Mouse (Mus musculus) thymus, adult 2 months (tissue): ENCODE measurements at regions not wholly inside any gene's neighbourhood (a gene's known extent, or its start where the extent isn't known, plus 50 kb on each side); places are given as distances from the start of the nearest gene placed in this dataset.

Experiments
- DNase-seq: peaks from one replicate; pipeline ENCODE4 v3.0.0; 2021
- H3K27ac ChIP-seq: fragments of 200-500 bp; 2 replicates; pipeline ENCODE4 v1.5.1; 2012; ENCODE audit warnings: low read length, control low read depth; ENCODE audit not compliant: control insufficient read depth, insufficient read depth
- H3K27me3 ChIP-seq: fragments of 200-500 bp; 2 replicates; pipeline ENCODE4 v1.6.1; 2012; ENCODE audit warnings: mild to moderate bottlenecking, low read length, moderate library complexity, mixed read lengths; ENCODE audit not compliant: control insufficient read depth, insufficient read depth
- H3K36me3 ChIP-seq: fragments of 200-500 bp; 2 replicates; pipeline ENCODE4 v1.6.1; 2012; ENCODE audit warnings: mild to moderate bottlenecking, low read length, moderate library complexity; ENCODE audit not compliant: control insufficient read depth, insufficient read depth
- H3K4me1 ChIP-seq: fragments of 200-500 bp; replicated peaks from 2 replicates; pipeline ENCODE4 v1.6.1; 2012; ENCODE audit warnings: low read length; ENCODE audit not compliant: control insufficient read depth, insufficient read depth
- H3K4me3 ChIP-seq: fragments of 200-500 bp; 2 replicates; pipeline ENCODE4 v1.5.1; 2012; ENCODE audit warnings: mild to moderate bottlenecking, low read length, control low read depth, moderate library complexity; ENCODE audit not compliant: control insufficient read depth, insufficient read depth
- CTCF ChIP-seq: fragments of 200-500 bp; IDR thresholded peaks from 2 replicates; pipeline ENCODE4 v1.5.1; 2012; ENCODE audit warnings: mild to moderate bottlenecking, control low read depth, low read length, moderate library complexity, borderline replicate concordance; ENCODE audit not compliant: control insufficient read depth, poor library complexity, insufficient read depth; ENCODE audit errors: extremely low read depth
- POLR2A ChIP-seq: fragments of 200-500 bp; IDR thresholded peaks from 2 replicates; pipeline ENCODE4 v1.6.1; 2012; ENCODE audit warnings: mild to moderate bottlenecking, low read length, control low read depth, moderate library complexity; ENCODE audit not compliant: control insufficient read depth, poor library complexity, insufficient read depth; ENCODE audit errors: extremely low read depth
- WGBS: fragments of 180-500 bp; shearing (Covaris S2); methylation state at CpG from one replicate; pipeline ENCODE4 v1.1.7; 2018; 5-methylcytosine and 5-hydroxymethylcytosine counted together

DNA sequence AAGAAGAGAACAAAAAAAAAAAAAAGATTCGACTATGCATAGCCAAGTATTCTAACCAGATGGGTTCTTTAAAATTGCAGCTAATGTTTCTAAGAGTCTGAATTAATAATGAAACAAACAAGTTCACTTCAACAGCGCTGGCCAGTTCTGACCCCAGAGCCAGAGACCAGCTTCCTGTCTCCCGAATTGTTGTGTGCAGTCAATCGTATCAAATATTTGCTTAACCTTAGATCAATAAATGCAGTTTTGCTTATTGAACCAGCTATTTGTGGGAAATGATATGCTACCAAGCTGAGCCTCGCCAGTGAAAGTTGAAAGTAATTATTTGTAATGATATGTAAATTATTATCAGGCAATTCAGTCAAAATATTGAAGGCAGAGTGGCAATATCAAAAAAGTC is 287.4 kb upstream of the Tmem132c start:
- no peaks in the 10 kb centered on the region for H3K36me3 ChIP-seq
- WGBS = 86% methylated on average over 5 of the region's 5 CpGs
- H3K27me3 ChIP-seq = no peaks in the 10 kb centered on the region
- no peak overlapping the region for H3K4me3 ChIP-seq
- H3K27ac ChIP-seq = no peak overlapping the region
- no peaks in the 10 kb centered on the region for H3K4me1 ChIP-seq
- TF ChIP-seq POLR2A (no peak), CTCF (no peak)
- DNase-seq = no peak

DNA sequence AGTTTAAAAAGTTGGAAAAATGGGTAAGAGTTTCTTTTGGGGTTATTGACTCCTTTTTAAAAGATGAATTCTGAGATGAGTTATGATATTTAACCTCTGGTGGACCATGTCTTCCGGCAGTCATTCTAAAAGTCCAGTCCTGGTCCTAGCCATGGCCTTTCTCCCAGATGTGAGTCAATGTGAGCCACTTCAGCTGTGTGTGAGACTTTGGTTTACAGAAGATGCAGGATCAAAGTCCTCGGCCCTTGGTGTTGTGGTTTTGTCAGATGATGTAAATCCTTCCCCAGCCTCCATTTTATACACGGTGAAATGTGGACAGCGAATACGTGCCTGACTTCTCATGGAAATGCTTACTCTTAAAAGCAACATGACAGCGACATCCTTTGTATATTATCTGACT is 287.0 kb upstream of the Tmem132c start:
- WGBS = 92% methylated on average over 6 of the region's 6 CpGs
- TF ChIP-seq POLR2A = no peak
- TF ChIP-seq CTCF = no peak

DNA sequence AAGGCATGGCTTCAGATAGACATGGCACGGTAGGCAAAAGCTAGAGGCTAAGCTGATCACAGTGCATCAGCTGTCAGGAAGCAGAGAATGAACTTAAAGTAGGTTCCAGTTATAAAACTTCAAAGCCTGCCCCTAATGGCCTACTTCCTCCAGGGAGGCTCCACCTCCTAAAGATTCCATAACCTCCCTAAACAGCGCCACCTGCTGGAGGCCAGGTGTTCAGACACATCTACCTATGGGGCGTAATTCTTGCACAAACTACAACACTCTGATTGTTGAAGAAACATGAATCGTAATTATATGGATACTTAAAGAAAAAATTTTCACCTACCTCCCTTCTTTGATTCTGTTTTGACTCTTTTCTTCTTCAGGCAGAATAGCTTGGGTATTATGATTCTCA is 277.0 kb upstream of the Tmem132c start:
- H3K4me3 ChIP-seq = no peak overlapping the region
- no peaks in the 10 kb centered on the region for H3K4me1 ChIP-seq
- DNase-seq = no peak
- no peaks in the 10 kb centered on the region for H3K27me3 ChIP-seq
- WGBS = 83% methylated on average over 4 of the region's 4 CpGs
- no peaks in the 10 kb centered on the region for H3K36me3 ChIP-seq
- no peak overlapping the region for H3K27ac ChIP-seq
- TF ChIP-seq POLR2A = no peak
- TF ChIP-seq CTCF = no peak

More for the DNA sequence above, 287.0 kb upstream of the Tmem132c start:
- Histone ChIP-seq H3K36me3 (no peaks in the 10 kb centered on the region), H3K4me3 (no peak overlapping the region), H3K27ac (no peak overlapping the region), H3K4me1 (no peaks in the 10 kb centered on the region), H3K27me3 (no peaks in the 10 kb centered on the region)
- no peak for DNase-seq

DNA sequence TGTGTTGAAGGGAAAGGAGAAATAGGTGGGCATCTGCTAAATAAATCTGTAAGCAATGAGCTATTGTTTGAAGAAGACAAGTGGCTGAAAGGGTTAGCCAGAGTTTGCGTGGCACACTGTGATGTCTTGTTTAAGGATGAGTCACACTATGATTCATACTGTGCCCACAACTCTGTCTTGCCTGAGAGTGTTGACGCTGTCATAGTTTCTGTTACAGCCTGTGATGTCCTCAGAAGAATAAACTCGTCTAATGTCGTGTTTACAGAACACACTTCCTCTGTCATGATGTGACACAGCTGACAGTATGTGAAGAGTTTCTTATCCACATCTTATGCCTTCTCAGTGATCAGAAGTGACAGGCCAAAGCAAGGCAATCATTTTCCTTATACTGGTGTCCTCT is 274.5 kb upstream of the Tmem132c start:
- no peak for TF ChIP-seq CTCF
- TF ChIP-seq POLR2A = no peak
- Histone ChIP-seq H3K36me3 (no peaks in the 10 kb centered on the region), H3K27me3 (no peaks in the 10 kb centered on the region), H3K4me3 (no peak overlapping the region), H3K4me1 (no peaks in the 10 kb centered on the region), H3K27ac (no peak overlapping the region)
- 84% methylated on average over 4 of the region's 4 CpGs for WGBS
- no peak for DNase-seq

DNA sequence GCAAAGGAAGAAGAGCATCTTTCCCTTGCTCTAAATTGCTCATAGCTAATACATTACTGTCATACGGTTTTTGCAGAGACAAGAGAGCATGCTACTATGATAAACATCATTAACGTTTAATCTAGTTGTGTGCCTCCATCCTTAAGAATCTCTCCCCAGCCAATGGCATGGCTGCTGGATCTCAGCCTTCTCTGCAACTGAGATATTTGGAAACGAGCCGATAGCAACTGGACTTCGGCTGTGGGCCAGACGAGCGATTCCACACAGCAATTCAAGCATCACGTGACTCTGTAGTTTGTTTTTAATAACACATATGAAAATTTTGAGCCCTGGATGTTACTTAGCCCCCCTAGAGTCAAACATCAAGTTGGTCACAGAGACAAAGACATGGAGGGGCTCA is 272.2 kb upstream of the Tmem132c start:
- no peak for DNase-seq
- Histone ChIP-seq H3K27me3 (no peaks in the 10 kb centered on the region), H3K36me3 (no peaks in the 10 kb centered on the region), H3K4me3 (no peak overlapping the region), H3K4me1 (no peaks in the 10 kb centered on the region), H3K27ac (no peak overlapping the region)
- 86% methylated on average over 8 of the region's 8 CpGs for WGBS
- TF ChIP-seq POLR2A (no peak), CTCF (no peak)

DNA sequence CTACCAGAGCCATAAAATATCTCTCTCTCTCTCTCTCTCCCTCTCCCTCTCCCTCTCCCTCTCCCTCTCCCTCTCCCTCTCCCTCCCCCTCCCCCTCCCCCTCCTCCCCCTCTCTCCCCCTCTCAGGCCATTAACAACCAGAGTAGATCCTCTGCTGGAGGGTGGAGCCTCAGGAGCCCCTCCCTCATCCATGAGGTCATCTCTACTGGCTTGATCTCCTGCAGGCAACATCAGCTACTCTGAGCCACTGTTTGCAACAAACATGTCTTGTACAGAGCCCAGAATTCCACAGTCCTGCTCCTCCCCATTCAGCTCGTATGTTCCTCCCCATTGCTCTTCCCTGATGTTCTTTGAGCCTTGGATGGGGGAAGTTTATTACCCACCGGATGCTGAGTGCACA is 270.3 kb upstream of the Tmem132c start:
- Histone ChIP-seq H3K27ac (no peak overlapping the region), H3K36me3 (no peaks in the 10 kb centered on the region), H3K4me1 (no peaks in the 10 kb centered on the region), H3K27me3 (no peaks in the 10 kb centered on the region), H3K4me3 (no peak overlapping the region)
- 61% methylated on average over 2 of the region's 2 CpGs for WGBS
- TF ChIP-seq CTCF = no peak
- no peak for TF ChIP-seq POLR2A
- DNase-seq = no peak

DNA sequence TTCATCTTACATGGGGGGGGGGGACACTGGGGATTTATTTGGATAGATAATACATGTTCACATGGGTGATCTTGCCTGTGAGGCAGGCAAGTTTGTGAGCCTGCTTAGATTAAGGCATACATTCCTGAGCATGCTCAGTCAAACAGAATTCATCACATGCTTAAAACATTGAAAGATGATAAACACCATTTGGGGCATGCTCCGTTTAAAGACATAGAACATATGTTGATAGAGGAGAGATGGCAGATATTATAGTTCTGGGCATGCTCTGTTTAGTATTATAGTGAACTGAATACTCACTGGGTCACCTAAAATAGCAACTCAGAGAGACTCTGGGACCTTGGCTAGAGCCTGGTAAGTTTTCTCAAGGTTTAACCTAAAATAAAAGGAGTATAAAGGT is 269.6 kb upstream of the Tmem132c start:
- 90% methylated on average over 1 of the region's 1 CpGs for WGBS
- no peaks in the 10 kb centered on the region for H3K36me3 ChIP-seq
- no peak overlapping the region for H3K4me3 ChIP-seq
- TF ChIP-seq CTCF = no peak
- no peak for DNase-seq
- H3K27me3 ChIP-seq = no peaks in the 10 kb centered on the region
- no peak overlapping the region for H3K27ac ChIP-seq
- no peaks in the 10 kb centered on the region for H3K4me1 ChIP-seq

DNA sequence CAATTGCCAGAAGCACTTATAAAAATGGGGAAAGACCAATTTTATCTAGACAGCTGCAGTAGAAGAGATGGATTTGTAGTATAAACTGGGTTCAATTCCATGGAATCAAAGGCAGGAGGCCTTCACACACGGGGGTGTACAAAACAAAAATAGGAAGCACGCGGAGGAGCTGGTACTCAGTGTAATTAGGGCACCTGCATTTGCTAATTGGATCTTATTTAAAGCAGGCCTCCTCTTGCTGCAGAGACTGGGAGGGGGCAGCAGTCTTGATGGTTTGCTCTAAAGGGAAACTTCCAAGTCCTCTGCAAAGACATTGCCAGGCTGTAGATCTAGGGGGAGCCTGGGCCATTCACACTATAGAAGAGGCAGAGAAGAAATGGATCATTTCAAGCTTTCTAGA is 268.2 kb upstream of the Tmem132c start:
- Histone ChIP-seq H3K27me3 (no peaks in the 10 kb centered on the region), H3K27ac (no peak overlapping the region), H3K4me1 (no peaks in the 10 kb centered on the region), H3K36me3 (no peaks in the 10 kb centered on the region), H3K4me3 (no peak overlapping the region)
- TF ChIP-seq CTCF = no peak
- no peak for TF ChIP-seq POLR2A
- no peak for DNase-seq
- 60% methylated on average over 3 of the region's 3 CpGs for WGBS
